Mouse (Mus musculus) mesoderm, embryonic 11.5 days (tissue): ENCODE measurements at regions not wholly inside any gene's neighbourhood (a gene's known extent, or its start where the extent isn't known, plus 50 kb on each side); places are given as distances from the start of the nearest gene placed in this dataset.
"Not testable (repeated sequence)": the region's sequence is repeated elsewhere in the genome, so short reads cannot be mapped to it uniquely, and the experiment has no call there.

ENCODE experiments used
- DNase-seq: peaks from one replicate; pipeline ENCODE4 v3.0.0-alpha.2; 2012; ENCODE audit warnings: low read depth, low spot score

DNA sequence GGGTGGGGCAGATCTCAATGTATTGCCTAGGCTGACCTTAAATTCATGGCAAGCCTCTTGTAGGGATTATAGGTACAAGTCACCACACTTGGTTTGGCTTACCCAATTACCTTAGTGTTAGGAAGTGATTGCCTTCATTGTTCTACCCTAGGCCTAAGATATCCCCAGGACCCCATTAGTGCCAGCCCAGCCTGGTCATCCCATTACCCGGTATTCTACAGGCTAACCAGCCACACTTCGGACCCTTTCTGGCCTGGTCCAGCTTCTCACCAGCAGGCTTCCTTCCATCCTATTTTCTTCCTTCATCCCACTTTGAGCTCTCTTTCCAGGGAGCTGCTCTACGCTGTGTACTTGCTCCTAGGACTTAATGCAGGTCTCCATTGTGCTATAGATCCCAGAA, 59.5 kb downstream of the Tex35 start:
- DNase-seq = no peak

DNA sequence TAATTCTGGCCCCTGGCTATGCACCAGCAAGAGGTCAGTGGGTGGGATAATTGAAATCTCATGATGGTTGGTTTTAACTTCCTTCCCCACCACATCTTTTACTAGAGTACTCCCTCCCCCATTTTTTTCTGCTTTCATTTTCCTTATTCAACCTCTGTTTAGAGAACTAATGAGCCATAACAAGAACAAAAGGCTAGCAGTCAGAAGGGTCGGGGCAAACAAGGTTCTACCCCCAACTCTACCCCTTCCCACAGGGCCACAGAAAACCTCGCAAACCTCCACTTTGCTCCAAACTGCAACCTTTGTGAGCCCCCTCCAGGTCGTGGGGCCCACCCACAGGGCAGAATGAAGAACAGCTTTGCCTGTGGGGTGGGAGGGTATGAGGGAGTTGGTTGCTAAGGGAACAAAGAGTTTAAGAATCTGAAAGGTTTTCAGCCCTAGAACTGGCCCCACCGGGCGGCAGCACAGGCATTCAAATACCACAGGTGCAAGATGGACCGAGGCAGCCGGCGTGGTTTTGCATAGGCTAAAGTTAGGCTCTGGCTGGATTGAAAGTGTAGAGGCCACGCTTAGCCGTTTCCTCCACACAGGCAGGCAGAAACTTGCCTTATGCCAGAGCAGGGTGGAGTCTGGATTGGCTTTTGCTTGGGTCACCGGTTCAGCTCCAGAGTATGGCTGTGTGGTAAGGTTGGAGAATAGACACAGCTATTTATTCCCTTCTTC, 60.1 kb downstream of the Tex35 start:
- peak; percentile 54 for DNase-seq

DNA sequence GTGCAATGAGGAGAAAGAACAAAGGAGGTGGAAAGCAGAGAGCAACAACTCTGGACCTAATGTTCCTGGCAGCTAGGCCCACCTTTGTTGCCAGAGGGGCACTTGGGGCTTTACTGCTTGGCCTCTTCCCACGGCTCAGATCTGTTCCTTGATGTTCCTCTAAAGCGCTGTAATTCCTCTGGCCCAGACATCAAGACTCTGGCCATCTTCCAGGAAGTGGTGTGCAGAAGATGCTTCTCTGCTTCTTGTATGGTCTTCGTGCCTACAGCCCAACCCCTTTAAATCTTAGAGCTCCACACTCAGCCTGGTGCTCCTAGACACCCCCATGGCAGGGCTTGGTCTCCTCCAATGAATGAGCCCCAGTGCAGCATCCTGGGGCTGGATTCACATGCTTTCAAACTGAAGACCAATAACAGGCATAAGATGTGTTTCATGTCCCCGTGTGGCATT, 60.7 kb downstream of the Tex35 start:
- no peak for DNase-seq

DNA sequence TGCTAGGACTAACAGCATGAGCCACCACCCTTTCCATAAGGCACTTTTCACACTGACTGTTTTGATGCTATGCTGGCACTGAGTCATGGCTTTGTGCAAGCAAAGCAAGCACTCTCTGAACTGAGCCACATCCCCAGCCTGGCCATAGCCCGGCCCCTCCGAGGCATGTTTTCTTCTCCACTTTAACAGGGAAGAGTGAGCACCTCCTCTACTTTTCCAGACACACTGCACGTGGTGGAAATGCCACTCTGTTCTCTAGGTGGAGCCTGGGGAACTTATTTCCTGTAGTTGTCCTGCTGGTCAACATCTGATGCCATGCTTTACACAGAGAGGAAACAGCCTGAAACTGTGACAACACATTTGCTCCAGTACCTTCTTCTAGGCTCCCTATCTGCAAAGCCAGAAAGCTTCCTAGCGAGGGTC, 61.7 kb downstream of the Tex35 start:
- DNase-seq = no peak

DNA sequence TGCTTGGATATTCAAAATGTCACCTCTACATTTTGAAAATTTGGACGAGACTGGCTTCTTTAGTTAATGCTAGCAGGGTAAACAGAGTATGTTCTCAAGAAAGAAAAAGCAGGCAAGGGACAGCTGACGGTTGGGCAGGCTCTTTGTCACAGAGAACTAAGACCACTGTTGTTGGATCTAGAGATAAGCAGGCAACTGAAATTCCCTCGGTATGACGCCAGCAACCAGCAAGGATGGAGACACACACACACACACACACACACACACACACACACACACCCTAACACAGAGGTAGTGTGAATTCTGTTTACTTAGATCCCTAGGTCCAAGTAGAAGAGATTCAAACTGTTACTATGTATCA, 68.7 kb downstream of the Tex35 start:
- no peak for DNase-seq

DNA sequence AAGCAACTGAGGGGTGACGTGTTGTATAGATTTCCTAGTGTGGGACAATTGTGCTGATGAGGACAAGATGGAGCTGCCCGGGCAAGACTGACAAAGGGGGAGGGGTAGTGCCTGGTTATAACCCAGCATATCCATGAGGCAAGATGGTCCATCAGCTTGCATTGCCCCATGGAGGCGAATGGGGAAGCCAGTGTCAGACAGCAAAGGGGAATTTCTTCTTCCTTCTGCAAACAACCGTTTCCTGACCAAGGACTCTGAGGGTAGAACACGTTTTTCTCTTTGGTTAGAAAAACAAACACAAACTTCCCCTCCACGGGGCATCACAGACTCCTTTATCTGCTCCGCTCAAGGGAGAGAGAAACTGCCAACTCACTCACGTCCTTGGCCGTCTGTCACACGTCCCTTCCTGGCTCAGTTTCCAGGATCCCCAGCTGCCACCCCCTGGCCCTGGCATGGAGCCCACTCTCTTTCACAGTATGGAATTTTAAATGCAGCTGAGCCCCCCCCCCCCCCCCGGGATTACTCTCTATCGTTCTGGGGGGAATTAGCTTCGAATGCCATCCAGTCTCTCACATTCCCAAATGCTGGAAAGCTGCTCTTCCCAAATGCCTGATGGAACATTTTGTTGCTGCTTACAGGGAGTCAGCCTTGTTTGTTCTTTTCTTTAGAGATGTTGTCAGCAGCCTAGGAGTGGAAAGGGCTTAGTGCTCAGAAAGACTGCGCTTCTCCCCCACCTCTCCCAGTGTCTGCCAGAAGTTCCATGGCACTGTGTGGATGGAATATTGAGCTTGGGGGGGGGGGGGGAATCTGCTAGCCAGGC, 69.3 kb downstream of the Tex35 start:
- DNase-seq = peak; percentile 55

DNA sequence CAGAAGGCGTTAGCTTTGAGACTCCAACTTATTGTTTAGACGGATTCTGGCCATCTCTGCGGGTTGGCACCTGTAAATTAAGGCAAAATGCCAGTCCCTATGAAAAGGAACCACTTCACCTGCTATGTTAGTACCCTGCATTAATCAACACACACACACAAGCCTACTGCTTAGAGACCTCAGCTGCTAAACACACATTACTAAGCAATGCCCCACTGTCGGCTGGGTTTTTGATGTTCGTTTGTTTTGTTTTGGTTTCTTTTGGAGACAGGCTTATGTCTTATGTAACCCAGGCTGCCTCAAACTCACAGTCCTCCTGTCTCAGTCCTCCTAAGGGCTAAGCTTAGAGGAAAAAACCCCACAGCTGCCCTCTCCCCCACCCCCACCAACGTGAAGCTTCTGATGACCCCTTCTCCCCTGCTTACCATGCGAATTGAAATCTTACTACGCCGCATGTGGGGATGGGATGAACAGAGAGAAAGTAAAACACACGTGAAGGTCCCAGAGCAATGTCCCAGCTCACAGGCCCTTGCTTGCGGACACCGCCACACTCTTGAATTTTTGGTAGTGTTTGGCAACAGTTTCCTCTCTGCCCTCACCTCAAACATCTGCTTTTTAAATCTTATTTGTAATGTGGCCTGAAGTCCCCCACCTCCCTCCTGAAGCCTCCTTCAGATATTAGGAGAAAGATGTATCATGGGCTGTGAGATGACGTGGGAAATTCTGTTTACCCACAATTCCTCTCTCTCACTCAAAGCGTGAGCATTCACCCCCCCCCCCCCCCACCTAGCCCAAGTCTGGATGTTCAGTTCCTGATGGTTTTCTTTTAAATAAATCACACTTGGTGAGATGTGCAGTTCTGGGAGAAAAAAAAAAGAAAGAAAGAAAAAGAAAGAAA, 70.1 kb downstream of the Tex35 start:
- DNase-seq = no peak

DNA sequence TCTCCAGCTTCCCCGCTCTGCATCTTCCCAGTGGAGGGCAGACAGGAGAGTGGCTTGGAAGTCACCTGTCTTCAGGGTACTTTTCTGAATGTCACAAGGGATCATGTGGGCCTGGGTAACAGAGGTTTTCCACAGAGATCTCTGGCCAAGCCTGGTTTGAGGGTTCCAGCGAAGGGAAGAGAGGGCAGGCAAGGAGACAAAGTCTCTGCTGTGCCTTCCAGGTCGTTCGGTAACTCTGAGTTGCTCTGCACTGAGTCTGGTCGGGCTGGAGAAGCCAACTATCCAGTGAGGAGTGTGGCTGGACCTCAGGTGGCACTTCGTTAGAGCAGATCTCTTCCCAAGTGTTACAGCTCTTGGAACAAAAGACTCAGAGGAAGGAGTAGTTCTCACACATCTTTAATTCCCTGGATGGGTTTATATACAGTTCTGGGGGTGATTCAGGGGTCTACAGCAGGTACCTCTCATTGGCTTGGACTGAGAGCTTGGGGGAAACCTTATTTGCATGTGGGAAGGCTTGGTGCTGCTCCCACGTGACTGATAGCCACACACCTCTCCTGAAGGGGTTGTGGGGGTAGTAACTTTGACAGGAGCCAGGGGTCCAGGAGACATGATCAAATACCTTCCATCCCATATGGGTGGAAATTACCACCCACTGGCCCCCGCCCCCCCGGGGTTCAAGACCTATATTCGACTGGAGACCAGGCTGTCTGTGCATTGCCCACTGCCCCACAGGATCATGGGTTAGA, 71.1 kb downstream of the Tex35 start:
- no peak for DNase-seq

DNA sequence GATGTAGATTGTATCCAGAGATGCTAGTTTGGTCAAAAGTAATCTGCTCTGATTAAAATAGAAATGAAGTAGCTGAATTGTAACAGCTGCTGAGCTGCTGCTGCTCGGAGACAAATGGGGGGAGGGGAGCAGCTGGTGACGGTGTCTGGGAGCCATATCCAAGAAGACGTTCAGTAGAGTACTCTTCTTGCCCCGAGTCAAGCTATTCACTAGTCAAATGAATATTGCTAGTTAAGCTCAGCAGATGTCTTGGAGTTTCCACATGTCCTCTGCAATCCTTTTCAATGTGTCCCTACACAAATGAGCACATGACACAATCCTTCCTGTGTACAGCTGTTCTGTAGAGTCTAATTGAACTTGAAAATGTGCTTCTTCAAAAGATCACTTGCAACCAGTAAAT, 71.7 kb downstream of the Tex35 start:
- DNase-seq = no peak

DNA sequence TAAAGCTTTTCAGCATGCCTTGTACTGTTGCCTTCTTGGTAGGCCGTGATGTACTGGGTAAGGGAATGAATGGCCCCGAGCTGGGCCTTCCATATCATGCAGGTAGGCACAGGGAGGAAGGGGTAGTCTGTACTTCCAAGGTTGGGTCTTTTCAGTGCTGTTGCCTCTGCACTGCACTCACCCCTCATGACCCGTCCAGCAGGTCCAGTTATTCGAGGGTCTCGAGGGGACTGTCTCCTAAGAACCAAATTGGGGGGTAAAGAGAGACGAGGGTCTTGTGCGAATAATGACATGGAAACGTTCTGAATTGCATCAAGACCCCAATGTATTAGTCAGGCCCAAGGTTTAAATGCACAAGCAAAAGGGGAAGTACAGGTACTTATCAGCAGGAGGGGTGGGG, 73.3 kb downstream of the Tex35 start:
- DNase-seq = not testable (repeated sequence)

DNA sequence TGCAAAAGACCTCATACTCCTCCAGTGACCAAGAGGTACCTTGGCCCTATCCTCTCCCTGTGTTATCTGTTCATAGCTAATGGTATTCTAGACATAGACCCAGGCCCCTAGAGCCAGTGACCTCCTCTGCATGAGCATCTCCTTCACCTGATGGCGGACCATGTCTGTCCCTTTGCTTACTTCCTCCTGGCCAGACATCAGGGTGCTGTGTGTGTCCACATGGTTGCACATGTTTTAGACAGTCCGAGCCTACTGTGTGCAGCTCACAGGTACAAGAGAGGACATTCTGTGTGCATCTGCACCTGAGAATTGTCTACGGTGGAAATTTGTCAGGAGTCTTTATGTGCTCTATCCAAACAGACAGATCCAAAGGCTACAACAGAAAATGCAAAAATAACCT, 79.8 kb downstream of the Tex35 start:
- DNase-seq = no peak

DNA sequence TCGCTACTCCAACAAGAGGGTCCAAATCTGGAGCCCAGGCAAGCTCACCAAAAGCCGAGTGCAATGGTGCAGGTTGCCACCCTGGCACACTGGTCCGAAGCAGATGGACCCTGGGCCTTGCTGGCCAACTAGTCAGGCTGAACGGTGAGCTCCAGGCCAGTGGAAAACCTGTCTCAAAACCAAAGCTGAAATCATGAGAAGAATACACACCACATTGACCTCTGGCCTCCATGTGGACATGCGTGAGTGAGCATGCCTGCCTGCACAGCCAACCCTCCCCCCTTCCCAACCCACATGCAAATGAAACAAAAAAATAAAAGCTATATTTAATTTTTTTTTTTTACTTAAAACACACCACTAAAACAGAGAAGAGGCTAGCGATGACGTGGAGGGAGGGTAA, 80.8 kb downstream of the Tex35 start:
- DNase-seq = no peak

DNA sequence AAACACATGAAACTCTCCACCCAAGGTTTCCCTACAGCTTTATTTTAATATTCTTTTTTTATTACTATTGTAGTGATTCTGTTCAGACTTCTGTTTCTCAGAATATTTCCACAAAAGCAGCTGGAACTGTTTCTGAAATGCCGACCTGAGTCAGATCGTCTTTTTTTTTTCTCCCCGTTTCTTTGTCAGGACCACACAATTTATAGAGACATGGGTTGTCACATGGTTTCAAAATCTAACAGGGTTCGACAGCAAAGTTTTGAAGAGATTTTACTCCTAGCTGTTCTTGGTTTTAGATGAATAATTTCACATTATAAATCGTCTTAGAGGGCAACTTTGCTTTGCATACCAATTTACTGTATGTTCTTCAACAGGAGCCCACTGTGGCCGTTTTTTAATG, 84.0 kb upstream of the Ralgps2 start:
- DNase-seq = no peak

DNA sequence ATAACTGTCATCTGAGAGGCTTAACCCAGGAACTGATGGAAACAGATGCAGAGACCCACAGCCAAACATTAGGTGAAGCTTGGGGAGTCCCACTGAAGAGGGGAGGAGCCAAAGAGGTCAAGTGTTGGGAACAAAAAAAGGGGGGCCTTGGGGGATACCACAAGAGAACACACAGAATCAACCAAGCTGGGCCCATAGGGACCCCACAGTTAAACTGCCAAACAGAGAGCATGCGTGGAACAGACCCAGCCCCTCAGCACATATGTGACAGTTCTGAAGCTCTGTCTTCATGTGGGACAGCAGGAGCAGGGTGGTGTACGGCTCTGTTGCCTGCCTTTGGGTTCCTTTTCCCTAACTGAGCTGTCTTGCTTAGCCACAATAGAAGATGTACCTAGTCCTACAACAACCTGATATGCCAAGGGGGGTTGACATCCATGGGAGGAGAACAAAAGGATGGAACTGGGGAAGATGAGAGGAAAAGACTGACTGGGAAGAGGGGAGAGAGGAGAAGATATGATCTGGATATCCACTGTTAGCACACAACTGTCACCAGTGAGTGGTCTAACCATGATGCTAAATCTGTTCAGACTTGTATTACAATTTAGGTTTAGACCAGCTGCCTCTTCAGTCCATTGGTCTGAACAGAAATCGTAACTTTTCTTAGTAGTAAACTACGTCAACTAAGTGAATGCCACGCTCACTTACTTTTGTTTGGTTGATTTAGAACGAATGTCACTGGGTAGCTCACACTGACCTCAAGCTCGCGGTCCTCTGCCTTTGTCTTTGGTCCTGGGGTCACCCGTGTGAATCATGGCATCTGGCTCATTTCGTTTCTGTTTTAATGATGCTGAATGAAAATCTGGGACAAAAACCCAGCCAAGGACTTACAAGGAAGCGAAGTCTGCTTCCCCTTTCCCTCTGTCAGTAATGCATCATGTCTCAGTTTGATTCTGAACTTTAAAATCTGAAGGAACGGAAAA, 83.3 kb upstream of the Ralgps2 start:
- DNase-seq = peak; percentile 62

DNA sequence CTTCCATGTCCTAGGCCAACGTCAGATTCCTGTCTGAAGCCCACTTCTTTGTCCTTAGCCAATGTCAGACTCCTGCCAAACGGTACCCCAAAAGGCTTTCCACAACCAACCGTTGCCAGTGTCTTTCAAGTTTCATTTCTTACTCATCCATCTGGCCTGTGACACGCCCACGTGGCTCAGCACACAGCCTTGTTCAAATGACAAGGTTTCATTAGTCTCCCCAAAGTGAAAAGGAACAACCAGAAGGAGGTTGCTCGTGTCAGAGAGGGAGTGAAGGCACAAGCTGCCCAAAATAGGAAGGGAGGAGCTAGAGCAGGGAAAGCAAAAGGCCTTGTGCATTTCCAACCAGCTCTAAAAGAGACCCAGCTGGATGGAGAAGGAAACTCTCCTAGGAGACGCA, 80.5 kb upstream of the Ralgps2 start:
- DNase-seq = no peak

DNA sequence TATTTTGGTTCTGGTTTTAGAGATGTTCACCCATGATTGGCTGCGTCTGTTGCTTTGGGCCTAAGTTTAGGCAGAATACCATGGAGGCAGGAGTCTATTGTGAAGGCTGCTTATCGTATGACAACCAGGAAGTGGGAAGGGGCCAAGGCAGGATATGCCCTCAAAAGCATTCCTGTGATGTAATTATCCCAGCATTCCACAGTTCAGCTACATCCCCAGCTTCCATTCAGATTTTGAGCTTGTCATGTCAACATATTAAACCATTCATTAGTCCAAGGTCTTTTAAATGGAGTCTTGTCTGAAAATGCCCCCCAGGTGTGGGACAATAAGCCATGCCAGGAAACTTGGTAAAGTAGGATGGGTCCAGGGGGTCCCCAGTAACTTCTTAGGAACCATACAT, 79.3 kb upstream of the Ralgps2 start:
- DNase-seq = no peak

DNA sequence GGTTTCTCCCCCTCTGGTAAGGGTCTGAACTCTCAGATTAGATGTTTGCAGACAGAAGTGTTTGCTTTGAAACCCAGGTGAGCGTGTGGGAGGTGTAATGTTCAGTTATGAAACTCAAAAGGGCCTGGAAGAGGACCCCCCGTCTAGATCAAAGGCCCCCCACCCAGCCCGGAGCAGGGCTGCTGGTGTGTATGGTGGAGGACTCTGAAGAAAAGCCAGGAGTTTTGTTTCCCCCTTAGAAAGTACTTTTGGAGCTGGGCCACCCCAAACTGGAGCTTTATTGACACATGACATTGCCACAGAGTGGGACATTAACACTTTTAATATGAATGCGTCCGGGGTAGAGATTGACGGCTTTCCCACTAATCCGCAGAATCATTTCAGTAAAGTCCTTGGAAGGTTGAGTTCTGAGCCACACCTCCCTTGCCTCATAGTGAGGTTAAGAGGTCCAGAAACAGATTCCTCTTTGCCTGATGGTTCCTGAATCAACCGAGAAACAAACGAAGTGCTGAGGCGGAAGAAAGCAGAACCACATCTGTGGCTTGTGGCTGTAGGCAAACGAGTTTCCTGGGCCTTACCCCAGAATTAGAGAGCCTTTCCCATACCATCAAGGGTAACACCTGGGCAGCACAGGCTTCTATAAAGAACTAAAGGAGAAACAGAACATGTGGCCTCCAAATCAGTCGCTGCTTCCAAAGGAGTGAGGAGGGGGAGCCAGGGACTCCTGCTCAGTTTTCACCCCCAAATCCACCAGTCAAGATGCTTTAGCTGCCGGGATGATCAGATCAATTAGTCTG, 78.0 kb upstream of the Ralgps2 start:
- no peak for DNase-seq

DNA sequence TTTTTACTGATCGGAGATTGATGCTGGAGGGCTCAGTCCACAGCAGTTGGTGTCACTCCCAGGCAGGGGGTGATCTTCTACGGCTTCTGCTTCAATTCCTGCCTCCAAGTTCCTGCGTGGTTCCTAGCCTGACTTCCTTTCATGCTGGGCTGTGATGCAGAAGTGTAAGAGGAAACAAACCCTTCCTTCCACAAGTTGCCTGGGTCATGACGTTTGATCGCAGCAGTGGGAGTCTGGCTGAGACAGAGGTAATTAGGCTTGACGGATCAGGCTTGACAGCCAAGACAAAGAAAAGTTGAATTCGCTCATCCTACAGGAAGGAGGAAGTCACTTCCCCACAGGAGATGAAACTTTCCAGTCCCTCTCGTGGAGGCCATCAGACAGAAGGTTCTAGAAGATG, 77.2 kb upstream of the Ralgps2 start:
- no peak for DNase-seq
